Mouse (Mus musculus) kidney, postnatal 0 days (tissue): ENCODE results near the gene Iffo2. TPM values are rescaled to one million over a fixed set of nuclear protein-coding genes. Genes with fewer than 3 reads are reported as not detected.
A peak's percentile ranks its signal among the peaks of the same experiment; 100 is the strongest.

ENCODE experiments used
- ATAC-seq: fragments of 200-750 bp; cut with Nextera tagmentation; replicated peaks from 2 replicates; pipeline ENCODE4 v1.8.0; 2017; ENCODE audit warnings: low read depth, moderate number of reproducible peaks, moderate TSS enrichment, moderate library complexity; ENCODE audit not compliant: low FRiP score
- DNase-seq: peaks from one replicate; pipeline ENCODE4 v3.0.0-alpha.2; 2016; ENCODE audit warnings: low spot score
- H3K27ac ChIP-seq: fragments of 300-500 bp; sonication (generic); 2 replicates; pipeline ENCODE4 v1.5.1; 2014; ENCODE audit warnings: mild to moderate bottlenecking
- H3K27me3 ChIP-seq: fragments of 300-500 bp; sonication (generic); 2 replicates; pipeline ENCODE4 v1.6.1; 2014; ENCODE audit warnings: low read length, mixed read lengths; ENCODE audit not compliant: insufficient read depth
- H3K36me3 ChIP-seq: fragments of 300-500 bp; sonication (generic); 2 replicates; pipeline ENCODE4 v1.6.1; 2014; ENCODE audit warnings: low read length, mixed read lengths; ENCODE audit not compliant: insufficient read depth
- H3K4me1 ChIP-seq: fragments of 300-500 bp; sonication (generic); replicated peaks from 2 replicates; pipeline ENCODE4 v1.6.1; 2014; ENCODE audit warnings: antibody characterized with exemption, low read length, mixed read lengths; ENCODE audit not compliant: insufficient read depth
- H3K4me2 ChIP-seq: fragments of 300-500 bp; sonication (generic); 2 replicates; pipeline ENCODE4 v1.6.1; 2014; ENCODE audit warnings: mild to moderate bottlenecking, low read length, moderate library complexity, mixed read lengths
- H3K4me3 ChIP-seq: fragments of 300-500 bp; sonication (generic); replicated peaks from 2 replicates; pipeline ENCODE4 v1.5.1; 2014; ENCODE audit warnings: low read depth, low read length
- H3K9ac ChIP-seq: fragments of 300-500 bp; sonication (generic); 2 replicates; pipeline ENCODE4 v1.6.1; 2014; ENCODE audit warnings: low read depth, low read length
- H3K9me3 ChIP-seq: fragments of 300-500 bp; sonication (generic); replicated peaks from 2 replicates; pipeline ENCODE4 v1.6.1; 2016; ENCODE audit warnings: low read length, inconsistent platforms, mixed read lengths
- CTCF ChIP-seq: IDR thresholded peaks from 2 replicates; pipeline ENCODE4 v1.5.1; 2016; ENCODE audit warnings: antibody characterized with exemption, low read depth, mild to moderate bottlenecking, moderate library complexity
- WGBS: fragments of 180-500 bp; shearing (Covaris S2); extraction: QIAGEN DNeasy Blood & Tissue Kit; methylation state at CpG from one replicate; pipeline ENCODE4 v1.1.7; 2014; 5-methylcytosine and 5-hydroxymethylcytosine counted together
- polyA plus RNA-seq: library from polyadenylated mRNA; unstranded; fragments of >200 nt; fragmentation: Nextera tagmentation; extraction: Ambion mirVana; gene quantifications from 2 replicates; pipeline ENCODE4 v1.2.1, GENCODE M21; 2015

The Iffo2 gene
- polyA plus RNA-seq, 1 experiment from 2014 or later: 4.8 TPM

DNA sequence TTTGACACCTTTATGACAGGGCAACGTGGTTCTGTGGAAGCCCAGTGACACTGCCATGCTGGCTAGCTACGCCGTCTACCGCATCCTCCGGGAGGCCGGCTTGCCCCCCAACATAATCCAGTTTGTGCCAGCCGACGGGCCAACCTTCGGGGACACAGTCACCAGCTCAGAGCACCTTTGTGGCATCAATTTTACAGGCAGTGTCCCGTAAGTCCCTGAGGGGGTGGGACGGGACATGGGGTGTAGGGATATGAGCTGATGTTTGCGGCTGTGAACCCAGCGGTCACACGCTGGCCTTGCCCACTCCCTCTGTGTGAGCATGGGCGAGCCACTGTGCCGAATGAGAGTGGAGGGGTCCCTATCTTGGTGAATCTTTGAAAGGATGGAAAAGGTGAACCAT is 108.0 kb downstream of the Iffo2 start:
- H3K4me1 ChIP-seq: peaks cover 20% of the 10 kb centered on the region; the same call in 1 of the 2 replicates
- no peak overlapping the region for H3K9ac ChIP-seq
- no peak overlapping the region for H3K27ac ChIP-seq
- no peaks in the 10 kb centered on the region for H3K27me3 ChIP-seq
- TF ChIP-seq CTCF: no peak
- no peak overlapping the region for H3K4me2 ChIP-seq
- ATAC-seq: no peak
- H3K4me3 ChIP-seq: no peak overlapping the region
- H3K9me3 ChIP-seq: no peaks in the 10 kb centered on the region
- DNase-seq: no peak
- WGBS: 72% methylated on average over 16 of the region's 16 CpGs
- peaks cover 16% of the 10 kb centered on the region for H3K36me3 ChIP-seq

GRCm38 (mm10) chr4:139639801-139640200 is 109.5 kb downstream of the Iffo2 start:
- H3K4me2 ChIP-seq: no peak overlapping the region
- WGBS: 13% methylated on average over 12 of the region's 12 CpGs
- ATAC-seq (peak; percentile 47), DNase-seq (peak; percentile 80)
- no peaks in the 10 kb centered on the region for H3K27me3 ChIP-seq
- peaks cover 10% of the 10 kb centered on the region for H3K36me3 ChIP-seq
- no peak overlapping the region for H3K4me3 ChIP-seq
- H3K9ac ChIP-seq: no peak overlapping the region
- peaks cover 20% of the 10 kb centered on the region; the same call in 1 of the 2 replicates for H3K4me1 ChIP-seq
- peak overlapping the region; percentile 25; the same call in 1 of the 2 replicates for H3K27ac ChIP-seq
- TF ChIP-seq CTCF: no peak
- no peaks in the 10 kb centered on the region for H3K9me3 ChIP-seq

DNA sequence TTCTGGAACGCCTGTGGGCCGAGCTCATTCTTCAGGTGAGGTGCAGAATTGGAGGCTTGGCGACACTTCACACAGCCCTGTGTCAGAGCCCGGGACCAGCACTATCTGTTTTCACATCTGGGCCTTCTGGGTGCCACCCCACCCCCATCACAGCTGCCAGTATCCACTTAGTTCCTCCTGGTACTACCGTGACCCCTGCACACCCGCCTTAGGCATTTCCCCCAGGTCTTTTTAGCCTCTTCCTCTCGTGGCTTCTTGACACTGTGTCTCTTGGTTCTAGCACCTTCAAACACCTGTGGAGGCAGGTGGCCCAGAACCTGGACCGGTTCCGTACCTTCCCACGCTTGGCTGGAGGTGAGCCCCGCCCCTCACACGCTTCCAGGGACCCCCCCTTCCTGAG is 110.0 kb downstream of the Iffo2 start:
- Histone ChIP-seq H3K27me3 (no peaks in the 10 kb centered on the region), H3K9ac (no peak overlapping the region), H3K4me2 (no peak overlapping the region), H3K36me3 (peaks cover 14% of the 10 kb centered on the region), H3K9me3 (no peaks in the 10 kb centered on the region), H3K4me1 (peaks cover 20% of the 10 kb centered on the region; the same call in 1 of the 2 replicates), H3K4me3 (no peak overlapping the region), H3K27ac (no peak overlapping the region)
- DNase-seq: no peak
- no peak for ATAC-seq
- 33% methylated on average over 12 of the region's 12 CpGs for WGBS
- TF ChIP-seq CTCF: no peak

- H3K9ac ChIP-seq: no peak overlapping the region
- H3K36me3 ChIP-seq: peaks cover 14% of the 10 kb centered on the region
- DNase-seq (no peak), ATAC-seq (no peak)
- H3K4me1 ChIP-seq: peaks cover 20% of the 10 kb centered on the region; the same call in 1 of the 2 replicates
- H3K4me3 ChIP-seq: no peak overlapping the region
- no peaks in the 10 kb centered on the region for H3K9me3 ChIP-seq
- H3K27me3 ChIP-seq: no peaks in the 10 kb centered on the region
- 62% methylated on average over 5 of the region's 6 CpGs for WGBS
- TF ChIP-seq CTCF: no peak
- H3K27ac ChIP-seq: no peak overlapping the region
- H3K4me2 ChIP-seq: no peak overlapping the region
Measured at GRCm38 (mm10) chr4:139640775-139641174, 110.4 kb downstream of the Iffo2 start.

GRCm38 (mm10) chr4:139641829-139642425 is 111.6 kb downstream of the Iffo2 start:
- ATAC-seq (0 out of 2 replicates have a peak, but pooled peaks have one; percentile 2), DNase-seq (peak; percentile 36)
- peak overlapping the region; percentile 41 for H3K4me2 ChIP-seq
- no peak overlapping the region for H3K27ac ChIP-seq
- WGBS: 12% methylated on average over 30 of the region's 30 CpGs
- peaks cover 14% of the 10 kb centered on the region for H3K36me3 ChIP-seq
- H3K9me3 ChIP-seq: no peaks in the 10 kb centered on the region
- H3K4me3 ChIP-seq: no peak overlapping the region
- no peak for TF ChIP-seq CTCF
- peaks cover 20% of the 10 kb centered on the region; the same call in 1 of the 2 replicates for H3K4me1 ChIP-seq
- H3K9ac ChIP-seq: no peak overlapping the region
- no peaks in the 10 kb centered on the region for H3K27me3 ChIP-seq

DNA sequence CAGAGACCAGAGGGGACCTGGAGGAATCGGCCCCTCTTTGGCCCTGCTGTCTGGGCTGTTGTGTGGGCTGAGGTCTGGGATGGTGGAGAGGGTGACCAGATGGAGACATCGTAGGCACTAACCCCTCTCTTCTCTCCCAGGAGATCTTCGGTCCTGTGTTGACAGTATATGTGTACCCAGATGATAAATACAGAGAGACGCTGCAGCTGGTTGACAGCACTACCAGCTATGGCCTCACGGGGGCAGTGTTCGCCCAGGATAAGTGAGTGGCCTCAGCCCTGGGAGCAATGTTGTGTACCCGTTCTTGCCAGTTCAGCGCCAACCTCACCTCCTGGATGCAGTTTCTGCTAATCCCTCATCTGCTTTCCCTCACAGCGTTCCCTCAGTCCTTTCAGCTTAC is 113.6 kb downstream of the Iffo2 start:
- H3K36me3 ChIP-seq: peaks cover 23% of the 10 kb centered on the region
- no peak overlapping the region for H3K9ac ChIP-seq
- H3K4me3 ChIP-seq: no peak overlapping the region
- WGBS: 16% methylated on average over 9 of the region's 9 CpGs
- H3K27me3 ChIP-seq: no peaks in the 10 kb centered on the region
- H3K9me3 ChIP-seq: no peaks in the 10 kb centered on the region
- peak; percentile 75 for DNase-seq
- peak; percentile 95 for TF ChIP-seq CTCF
- ATAC-seq: no peak
- H3K4me2 ChIP-seq: no peak overlapping the region
- H3K27ac ChIP-seq: no peak overlapping the region
- peaks cover 20% of the 10 kb centered on the region; the same call in 1 of the 2 replicates for H3K4me1 ChIP-seq
